Mouse (Mus musculus): ENCODE data around the gene Aldh1b1. TPM values are rescaled to one million over a fixed set of nuclear protein-coding genes. Genes with fewer than 3 reads are reported as not detected.

The Aldh1b1 gene
- polyA plus RNA-seq (2012; fragmentation: generic; extraction: Trizol): not detected
- long read RNA-seq, experiment 1: 0 reads
- long read RNA-seq, experiment 2: 0 reads

GRCm38 (mm10) chr4:45798964-45799363 lies at the start of gene Aldh1b1:
TSS of gene Aldh1b1 (plus strand) at chr4:45799022.
- no peaks in the 10 kb centered on the region for H3K36me3 ChIP-seq (ENCODE audit: control insufficient read depth, insufficient read depth)
- no peaks in the 10 kb centered on the region for H3K79me3 ChIP-seq (ENCODE audit: low read depth)
- H3K79me2 ChIP-seq (ENCODE audit: control insufficient read depth, insufficient read depth): no peaks in the 10 kb centered on the region
- TF ChIP-seq FOSL1 (IDR thresholded peaks at IDR 0.05; ENCODE audit: insufficient read depth, low read length, poor library complexity, severe bottlenecking) (no peak), MYOG (IDR thresholded peaks at IDR 0.05; ENCODE audit: control insufficient read depth, extremely low read depth, insufficient read length) (no peak), CTCF (IDR thresholded peaks at IDR 0.05; ENCODE audit: control insufficient read depth, insufficient read depth, insufficient read length) (no peak), MAX (IDR thresholded peaks at IDR 0.05) (no peak), USF1 (IDR thresholded peaks at IDR 0.05; ENCODE audit: low read depth) (no peak), MYOD1 (IDR thresholded peaks at IDR 0.05; ENCODE audit: control insufficient read depth, insufficient read length, low read depth) (no peak), CEBPB (IDR thresholded peaks at IDR 0.05; ENCODE audit: low read depth) (no peak)
- H3K27me3 ChIP-seq (ENCODE audit: control insufficient read depth, insufficient read depth, insufficient read length): peaks cover 53% of the 10 kb centered on the region
- no peak within 1 kb of the TSS for H3ac ChIP-seq (ENCODE audit: control insufficient read depth, insufficient read length, low read depth)
- no peak within 1 kb of the TSS for H3K4me3 ChIP-seq (ENCODE audit: insufficient read depth, poor library complexity, severe bottlenecking)

- no peak overlapping the region for H3ac ChIP-seq (ENCODE audit: control insufficient read depth, insufficient read length, low read depth)
Observed at GRCm38 (mm10) chr4:45749449-45749848, 49.4 kb upstream of the Aldh1b1 start.

GRCm38 (mm10) chr4:45750477-45750876 lies 48.3 kb upstream of the Aldh1b1 start:
- Histone ChIP-seq H3K79me2 (ENCODE audit: control insufficient read depth, insufficient read depth) (no peaks in the 10 kb centered on the region), H3K36me3 (ENCODE audit: control insufficient read depth, insufficient read depth) (no peaks in the 10 kb centered on the region), H3K79me3 (ENCODE audit: low read depth) (no peaks in the 10 kb centered on the region), H3ac (ENCODE audit: control insufficient read depth, insufficient read length, low read depth) (no peak overlapping the region), H3K4me3 (ENCODE audit: insufficient read depth, poor library complexity, severe bottlenecking) (no peak overlapping the region), H3K27me3 (ENCODE audit: control insufficient read depth, insufficient read depth, insufficient read length) (peaks cover 66% of the 10 kb centered on the region)
- no peak for TF ChIP-seq CTCF (IDR thresholded peaks at IDR 0.05; ENCODE audit: control insufficient read depth, insufficient read depth, insufficient read length)
- no peak for TF ChIP-seq USF1 (IDR thresholded peaks at IDR 0.05; ENCODE audit: low read depth)
- TF ChIP-seq CEBPB (IDR thresholded peaks at IDR 0.05; ENCODE audit: low read depth): no peak
- TF ChIP-seq FOSL1 (IDR thresholded peaks at IDR 0.05; ENCODE audit: insufficient read depth, low read length, poor library complexity, severe bottlenecking): no peak
- TF ChIP-seq MYOD1 (IDR thresholded peaks at IDR 0.05; ENCODE audit: control insufficient read depth, insufficient read length, low read depth): no peak

More at GRCm38 (mm10) chr4:45749449-45749848, 49.4 kb upstream of the Aldh1b1 start:
- peaks cover 56% of the 10 kb centered on the region for H3K27me3 ChIP-seq (ENCODE audit: control insufficient read depth, insufficient read depth, insufficient read length)
- no peaks in the 10 kb centered on the region for H3K36me3 ChIP-seq (ENCODE audit: control insufficient read depth, insufficient read depth)
- TF ChIP-seq FOSL1 (IDR thresholded peaks at IDR 0.05; ENCODE audit: insufficient read depth, low read length, poor library complexity, severe bottlenecking): no peak
- no peak for TF ChIP-seq MAX (IDR thresholded peaks at IDR 0.05)
- no peak for TF ChIP-seq CTCF (IDR thresholded peaks at IDR 0.05; ENCODE audit: control insufficient read depth, insufficient read depth, insufficient read length)
- no peak for TF ChIP-seq MYOD1 (IDR thresholded peaks at IDR 0.05; ENCODE audit: control insufficient read depth, insufficient read length, low read depth)
- no peak for TF ChIP-seq CEBPB (IDR thresholded peaks at IDR 0.05; ENCODE audit: low read depth)
- no peak for TF ChIP-seq MYOG (IDR thresholded peaks at IDR 0.05; ENCODE audit: control insufficient read depth, extremely low read depth, insufficient read length)
- no peak for TF ChIP-seq USF1 (IDR thresholded peaks at IDR 0.05; ENCODE audit: low read depth)
- H3K79me3 ChIP-seq (ENCODE audit: low read depth): no peaks in the 10 kb centered on the region
- H3K79me2 ChIP-seq (ENCODE audit: control insufficient read depth, insufficient read depth): no peaks in the 10 kb centered on the region
- H3K4me3 ChIP-seq (ENCODE audit: insufficient read depth, poor library complexity, severe bottlenecking): no peak overlapping the region

- Histone ChIP-seq H3K27me3 (ENCODE audit: control insufficient read depth, insufficient read depth, insufficient read length) (peaks cover 91% of the 10 kb centered on the region), H3K4me3 (ENCODE audit: insufficient read depth, poor library complexity, severe bottlenecking) (no peak overlapping the region), H3ac (ENCODE audit: control insufficient read depth, insufficient read length, low read depth) (no peak overlapping the region), H3K36me3 (ENCODE audit: control insufficient read depth, insufficient read depth) (no peaks in the 10 kb centered on the region), H3K79me3 (ENCODE audit: low read depth) (no peaks in the 10 kb centered on the region), H3K79me2 (ENCODE audit: control insufficient read depth, insufficient read depth) (no peaks in the 10 kb centered on the region)
- TF ChIP-seq CEBPB (IDR thresholded peaks at IDR 0.05; ENCODE audit: low read depth) (no peak), MAX (IDR thresholded peaks at IDR 0.05) (no peak), MYOG (IDR thresholded peaks at IDR 0.05; ENCODE audit: control insufficient read depth, extremely low read depth, insufficient read length) (no peak), USF1 (IDR thresholded peaks at IDR 0.05; ENCODE audit: low read depth) (no peak), CTCF (IDR thresholded peaks at IDR 0.05; ENCODE audit: control insufficient read depth, insufficient read depth, insufficient read length) (no peak), FOSL1 (IDR thresholded peaks at IDR 0.05; ENCODE audit: insufficient read depth, low read length, poor library complexity, severe bottlenecking) (no peak), MYOD1 (IDR thresholded peaks at IDR 0.05; ENCODE audit: control insufficient read depth, insufficient read length, low read depth) (no peak)
Observed at GRCm38 (mm10) chr4:45753211-45753809, 45.5 kb upstream of the Aldh1b1 start.

- Histone ChIP-seq H3K27me3 (ENCODE audit: control insufficient read depth, insufficient read depth, insufficient read length) (peaks cover 87% of the 10 kb centered on the region), H3K4me3 (ENCODE audit: insufficient read depth, poor library complexity, severe bottlenecking) (no peak overlapping the region)
Observed at GRCm38 (mm10) chr4:45754171-45754570, 44.7 kb upstream of the Aldh1b1 start.

More at GRCm38 (mm10) chr4:45754171-45754570, 44.7 kb upstream of the Aldh1b1 start:
- TF ChIP-seq CTCF (IDR thresholded peaks at IDR 0.05; ENCODE audit: control insufficient read depth, insufficient read depth, insufficient read length) (no peak), MAX (IDR thresholded peaks at IDR 0.05) (no peak), FOSL1 (IDR thresholded peaks at IDR 0.05; ENCODE audit: insufficient read depth, low read length, poor library complexity, severe bottlenecking) (no peak), USF1 (IDR thresholded peaks at IDR 0.05; ENCODE audit: low read depth) (no peak), CEBPB (IDR thresholded peaks at IDR 0.05; ENCODE audit: low read depth) (no peak), MYOG (IDR thresholded peaks at IDR 0.05; ENCODE audit: control insufficient read depth, extremely low read depth, insufficient read length) (no peak), MYOD1 (IDR thresholded peaks at IDR 0.05; ENCODE audit: control insufficient read depth, insufficient read length, low read depth) (no peak)
- Histone ChIP-seq H3ac (ENCODE audit: control insufficient read depth, insufficient read length, low read depth) (no peak overlapping the region), H3K79me3 (ENCODE audit: low read depth) (no peaks in the 10 kb centered on the region), H3K36me3 (ENCODE audit: control insufficient read depth, insufficient read depth) (no peaks in the 10 kb centered on the region), H3K79me2 (ENCODE audit: control insufficient read depth, insufficient read depth) (no peaks in the 10 kb centered on the region)
